Mouse (Mus musculus): ENCODE measurements around the gene Prkx. TPM values are rescaled to one million over a fixed set of nuclear protein-coding genes. Genes with fewer than 3 reads are reported as not detected.

Gene Prkx
- 21.4 and 24.1 TPM in 2 replicates for polyA plus RNA-seq (2015; fragmentation: Nextera tagmentation; extraction: Ambion mirVana)

GRCm38 (mm10) chrX:77796238-77796835, at the start of gene Prkx:
Gene Prkx (minus strand): TSS chrX:77796278.
- Histone ChIP-seq H3K4me1 (ENCODE audit: control insufficient read depth, insufficient read depth, low read depth, low read length) (no peaks in the 10 kb centered on the region; the same call in 1 of the 2 replicates), H3K9ac (ENCODE audit: low read depth, low read length) (peak within 1 kb of the TSS; percentile 72), H3K9me3 (ENCODE audit: control insufficient read depth, low read length) (no peaks in the 10 kb centered on the region; the same call in 1 of the 2 replicates), H3K27ac (ENCODE audit: low read depth, low read length) (peak within 1 kb of the TSS; percentile 79), H3K36me3 (ENCODE audit: control insufficient read depth, insufficient read depth, low read length) (no peaks in the 10 kb centered on the region), H3K27me3 (replicated peaks; ENCODE audit: control insufficient read depth, insufficient read depth, low read length) (no peaks in the 10 kb centered on the region), H3K4me3 (ENCODE audit: low read length) (peak within 1 kb of the TSS; percentile 65), H3K4me2 (ENCODE audit: low read length) (peak within 1 kb of the TSS; percentile 72)
- 32% methylated on average over 17 of the region's 19 CpGs for WGBS
- ATAC-seq, result peak; percentile 92

- Histone ChIP-seq H3K27ac (ENCODE audit: low read depth, low read length) (no peak overlapping the region), H3K4me1 (ENCODE audit: control insufficient read depth, insufficient read depth, low read depth, low read length) (no peaks in the 10 kb centered on the region), H3K9me3 (ENCODE audit: control insufficient read depth, low read length) (no peaks in the 10 kb centered on the region), H3K4me3 (ENCODE audit: low read length) (no peak overlapping the region), H3K27me3 (replicated peaks; ENCODE audit: control insufficient read depth, insufficient read depth, low read length) (no peaks in the 10 kb centered on the region), H3K36me3 (ENCODE audit: control insufficient read depth, insufficient read depth, low read length) (no peaks in the 10 kb centered on the region), H3K9ac (ENCODE audit: low read depth, low read length) (no peak overlapping the region), H3K4me2 (ENCODE audit: low read length) (no peak overlapping the region)
- 62% methylated on average over 6 of the region's 6 CpGs for WGBS
- ATAC-seq, result no peak
Measured at GRCm38 (mm10) chrX:77812031-77812430, 16.0 kb upstream of the Prkx start.

GRCm38 (mm10) chrX:77810608-77811206, 14.6 kb upstream of the Prkx start:
- H3K9ac ChIP-seq (ENCODE audit: low read depth, low read length), result no peak overlapping the region
- H3K36me3 ChIP-seq (ENCODE audit: control insufficient read depth, insufficient read depth, low read length), result no peaks in the 10 kb centered on the region
- H3K4me1 ChIP-seq (ENCODE audit: control insufficient read depth, insufficient read depth, low read depth, low read length), result no peaks in the 10 kb centered on the region
- peak; percentile 96 for ATAC-seq
- no peaks in the 10 kb centered on the region for H3K27me3 ChIP-seq (replicated peaks; ENCODE audit: control insufficient read depth, insufficient read depth, low read length)
- H3K4me3 ChIP-seq (ENCODE audit: low read length), result peak overlapping the region; percentile 42
- peak overlapping the region; percentile 66; the same call in 1 of the 2 replicates for H3K27ac ChIP-seq (ENCODE audit: low read depth, low read length)
- 23% methylated on average over 17 of the region's 17 CpGs for WGBS
- H3K9me3 ChIP-seq (ENCODE audit: control insufficient read depth, low read length), result no peaks in the 10 kb centered on the region
- H3K4me2 ChIP-seq (ENCODE audit: low read length), result peak overlapping the region; percentile 40

- H3K4me3 ChIP-seq (ENCODE audit: low read length), result no peak overlapping the region
- H3K36me3 ChIP-seq (ENCODE audit: control insufficient read depth, insufficient read depth, low read length), result no peaks in the 10 kb centered on the region
- H3K4me2 ChIP-seq (ENCODE audit: low read length), result no peak overlapping the region
- no peak for ATAC-seq
- WGBS, result 25% methylated on average over 2 of the region's 2 CpGs
- H3K9me3 ChIP-seq (ENCODE audit: control insufficient read depth, low read length), result no peaks in the 10 kb centered on the region
- H3K27me3 ChIP-seq (replicated peaks; ENCODE audit: control insufficient read depth, insufficient read depth, low read length), result no peaks in the 10 kb centered on the region
- no peaks in the 10 kb centered on the region for H3K4me1 ChIP-seq (ENCODE audit: control insufficient read depth, insufficient read depth, low read depth, low read length)
- H3K27ac ChIP-seq (ENCODE audit: low read depth, low read length), result no peak overlapping the region
- no peak overlapping the region for H3K9ac ChIP-seq (ENCODE audit: low read depth, low read length)
Measured at GRCm38 (mm10) chrX:77808602-77809001, 12.5 kb upstream of the Prkx start.

GRCm38 (mm10) chrX:77802293-77802692, 6.2 kb upstream of the Prkx start:
- H3K4me1 ChIP-seq (ENCODE audit: control insufficient read depth, insufficient read depth, low read depth, low read length), result no peaks in the 10 kb centered on the region
- H3K4me3 ChIP-seq (ENCODE audit: low read length), result no peak overlapping the region
- H3K27ac ChIP-seq (ENCODE audit: low read depth, low read length), result no peak overlapping the region
- no peaks in the 10 kb centered on the region for H3K9me3 ChIP-seq (ENCODE audit: control insufficient read depth, low read length)
- no peak overlapping the region for H3K9ac ChIP-seq (ENCODE audit: low read depth, low read length)
- WGBS, result 90% methylated on average over 2 of the region's 2 CpGs
- H3K4me2 ChIP-seq (ENCODE audit: low read length), result no peak overlapping the region
- no peak for ATAC-seq
- no peaks in the 10 kb centered on the region for H3K27me3 ChIP-seq (replicated peaks; ENCODE audit: control insufficient read depth, insufficient read depth, low read length)
- no peaks in the 10 kb centered on the region for H3K36me3 ChIP-seq (ENCODE audit: control insufficient read depth, insufficient read depth, low read length)

GRCm38 (mm10) chrX:77801543-77801942, 5.5 kb upstream of the Prkx start:
- no peak overlapping the region for H3K4me3 ChIP-seq (ENCODE audit: low read length)
- H3K4me1 ChIP-seq (ENCODE audit: control insufficient read depth, insufficient read depth, low read depth, low read length), result no peaks in the 10 kb centered on the region
- no peak for ATAC-seq
- no peak overlapping the region for H3K9ac ChIP-seq (ENCODE audit: low read depth, low read length)
- WGBS, result 66% methylated on average over 1 of the region's 1 CpGs
- H3K27ac ChIP-seq (ENCODE audit: low read depth, low read length), result no peak overlapping the region
- H3K36me3 ChIP-seq (ENCODE audit: control insufficient read depth, insufficient read depth, low read length), result no peaks in the 10 kb centered on the region
- H3K4me2 ChIP-seq (ENCODE audit: low read length), result no peak overlapping the region
- no peaks in the 10 kb centered on the region for H3K27me3 ChIP-seq (replicated peaks; ENCODE audit: control insufficient read depth, insufficient read depth, low read length)
- no peaks in the 10 kb centered on the region for H3K9me3 ChIP-seq (ENCODE audit: control insufficient read depth, low read length)

GRCm38 (mm10) chrX:77799554-77799953, 3.5 kb upstream of the Prkx start:
- no peaks in the 10 kb centered on the region for H3K4me1 ChIP-seq (ENCODE audit: control insufficient read depth, insufficient read depth, low read depth, low read length)
- WGBS, result 81% methylated on average over 3 of the region's 3 CpGs

GRCm38 (mm10) chrX:77797801-77798200, 1.7 kb upstream of the Prkx start:
- Histone ChIP-seq H3K27me3 (replicated peaks; ENCODE audit: control insufficient read depth, insufficient read depth, low read length) (no peaks in the 10 kb centered on the region), H3K9ac (ENCODE audit: low read depth, low read length) (no peak overlapping the region), H3K4me1 (ENCODE audit: control insufficient read depth, insufficient read depth, low read depth, low read length) (no peaks in the 10 kb centered on the region; the same call in 1 of the 2 replicates), H3K4me3 (ENCODE audit: low read length) (no peak overlapping the region), H3K36me3 (ENCODE audit: control insufficient read depth, insufficient read depth, low read length) (no peaks in the 10 kb centered on the region), H3K4me2 (ENCODE audit: low read length) (no peak overlapping the region), H3K9me3 (ENCODE audit: control insufficient read depth, low read length) (no peaks in the 10 kb centered on the region; the same call in 1 of the 2 replicates), H3K27ac (ENCODE audit: low read depth, low read length) (no peak overlapping the region)
- ATAC-seq, result no peak

More at GRCm38 (mm10) chrX:77799554-77799953, 3.5 kb upstream of the Prkx start:
- Histone ChIP-seq H3K4me2 (ENCODE audit: low read length) (no peak overlapping the region), H3K9me3 (ENCODE audit: control insufficient read depth, low read length) (no peaks in the 10 kb centered on the region; the same call in 1 of the 2 replicates), H3K27me3 (replicated peaks; ENCODE audit: control insufficient read depth, insufficient read depth, low read length) (no peaks in the 10 kb centered on the region), H3K4me3 (ENCODE audit: low read length) (no peak overlapping the region), H3K36me3 (ENCODE audit: control insufficient read depth, insufficient read depth, low read length) (no peaks in the 10 kb centered on the region), H3K27ac (ENCODE audit: low read depth, low read length) (no peak overlapping the region), H3K9ac (ENCODE audit: low read depth, low read length) (no peak overlapping the region)
- no peak for ATAC-seq

GRCm38 (mm10) chrX:77796916-77797315, 838 bp upstream of the Prkx start:
- no peak for ATAC-seq
- peak overlapping the region; percentile 65; the same call in 1 of the 2 replicates for H3K4me3 ChIP-seq (ENCODE audit: low read length)
- H3K27me3 ChIP-seq (replicated peaks; ENCODE audit: control insufficient read depth, insufficient read depth, low read length), result no peaks in the 10 kb centered on the region
- no peaks in the 10 kb centered on the region; the same call in 1 of the 2 replicates for H3K4me1 ChIP-seq (ENCODE audit: control insufficient read depth, insufficient read depth, low read depth, low read length)
- H3K9me3 ChIP-seq (ENCODE audit: control insufficient read depth, low read length), result no peaks in the 10 kb centered on the region; the same call in 1 of the 2 replicates
- H3K27ac ChIP-seq (ENCODE audit: low read depth, low read length), result no peak overlapping the region; the same call in 1 of the 2 replicates
- 60% methylated on average over 1 of the region's 1 CpGs for WGBS
- H3K4me2 ChIP-seq (ENCODE audit: low read length), result peak overlapping the region; percentile 72
- H3K9ac ChIP-seq (ENCODE audit: low read depth, low read length), result no peak overlapping the region
- no peaks in the 10 kb centered on the region for H3K36me3 ChIP-seq (ENCODE audit: control insufficient read depth, insufficient read depth, low read length)

Measured in hindbrain, embryonic 16.5 days (tissue).